Mouse (Mus musculus): ENCODE measurements at regions not wholly inside any gene's neighbourhood (a gene's known extent, or its start where the extent isn't known, plus 50 kb on each side); places are given as distances from the start of the nearest gene placed in this dataset.

DNA sequence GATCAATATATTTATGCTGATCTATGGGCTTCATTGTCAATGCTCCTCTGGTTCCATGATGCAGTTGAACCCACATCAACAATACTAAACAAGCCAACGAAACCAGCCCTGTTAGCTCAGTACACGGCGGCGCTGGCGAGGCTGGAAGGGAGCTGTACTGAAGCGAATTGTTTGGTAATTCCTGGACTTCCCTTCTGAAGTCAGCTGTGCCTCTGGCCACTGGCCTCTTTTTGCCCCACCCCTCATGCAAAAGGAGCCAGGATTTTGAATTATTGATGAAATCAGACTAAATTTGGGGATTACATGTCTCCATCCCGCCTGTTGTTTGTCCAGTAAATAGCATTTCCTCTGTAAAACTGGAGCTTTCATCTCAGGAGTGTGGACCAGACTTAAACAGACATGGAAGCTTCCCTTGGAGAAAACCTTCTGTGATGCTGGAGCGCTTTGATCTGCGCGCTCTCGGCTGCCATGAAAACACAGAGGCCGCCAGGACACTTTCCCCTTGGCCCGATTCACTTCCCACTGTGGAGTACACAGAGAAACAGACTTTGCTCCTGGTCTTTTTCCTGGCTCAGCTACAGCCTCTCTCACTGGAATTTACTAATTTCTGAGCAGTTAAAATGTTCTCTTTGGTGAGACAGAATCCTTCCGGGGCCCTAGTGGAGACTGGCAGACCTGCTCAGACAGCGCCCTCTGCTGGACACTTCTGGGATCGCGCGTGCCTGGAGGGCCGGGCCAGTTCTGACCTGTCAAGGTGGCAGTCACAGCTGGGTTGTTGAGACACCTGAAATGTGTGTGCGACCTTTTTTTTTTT lies 412.9 kb upstream of the Gm6657 start:
- DNase-seq (ENCODE audit: low spot score): peak; percentile 86

DNA sequence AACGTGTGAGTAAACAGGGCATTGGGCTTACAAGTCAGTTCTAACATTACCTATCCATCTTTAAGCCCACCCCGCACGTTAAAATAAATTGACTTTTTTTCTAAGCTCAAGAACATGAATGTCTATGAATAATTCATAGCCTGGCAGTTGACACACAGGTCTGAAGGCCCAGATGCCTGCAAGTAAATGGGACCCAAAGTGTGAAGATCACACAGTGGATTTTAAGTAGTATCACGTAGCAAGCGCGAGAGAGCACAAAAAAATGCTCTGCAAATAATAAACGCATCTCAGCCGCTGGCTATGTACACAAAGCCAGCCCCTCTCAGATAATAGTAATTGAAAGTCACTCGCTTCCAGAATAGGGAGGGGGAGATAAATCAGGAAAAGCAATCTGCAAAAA lies 410.1 kb upstream of the Gm6657 start:
- DNase-seq (ENCODE audit: low spot score): no peak

- DNase-seq (ENCODE audit: low spot score): no peak
Measured at GRCm38 (mm10) chr12:77785647-77786046, 408.4 kb upstream of the Gm6657 start.

DNA sequence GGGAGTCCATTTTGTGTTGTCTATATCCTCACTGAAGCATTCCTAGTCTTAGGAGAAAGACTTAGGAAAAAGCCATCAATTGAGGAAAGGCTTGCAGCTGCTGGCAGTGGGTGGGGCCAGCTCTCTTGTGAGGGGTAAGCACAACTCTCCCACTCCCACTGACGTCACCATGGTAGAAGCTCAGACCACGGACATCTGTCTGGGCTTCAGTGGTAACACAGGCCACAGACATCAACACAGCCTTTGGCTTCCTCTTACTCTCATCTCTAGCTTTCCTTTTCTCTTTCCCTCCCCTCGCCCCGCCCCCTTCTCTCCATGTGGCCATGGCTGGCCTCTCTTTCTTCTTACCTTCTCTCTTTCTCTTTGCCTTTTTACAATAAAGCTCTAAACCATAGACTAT lies 407.4 kb upstream of the Gm6657 start:
- DNase-seq (ENCODE audit: low spot score): no peak

DNA sequence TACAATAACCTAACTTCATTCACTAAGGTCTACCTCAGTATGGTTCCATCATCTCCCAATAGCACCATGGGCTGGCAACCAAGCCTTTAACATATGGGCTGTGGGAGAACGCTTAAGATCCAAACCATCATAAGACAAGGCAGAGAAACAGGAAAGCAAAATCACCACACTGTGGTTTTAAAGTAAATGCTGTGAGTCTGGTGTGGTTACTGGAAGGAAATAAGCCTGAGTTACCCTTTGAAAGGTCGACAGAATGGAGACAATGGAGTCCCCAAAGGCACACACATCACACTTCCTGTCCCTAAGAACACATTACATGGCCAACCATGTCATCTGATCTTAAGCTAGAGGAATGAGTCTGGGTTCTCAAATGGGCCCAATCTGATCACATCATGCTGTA lies 405.8 kb upstream of the Gm6657 start:
- no peak for DNase-seq (ENCODE audit: low spot score)

DNA sequence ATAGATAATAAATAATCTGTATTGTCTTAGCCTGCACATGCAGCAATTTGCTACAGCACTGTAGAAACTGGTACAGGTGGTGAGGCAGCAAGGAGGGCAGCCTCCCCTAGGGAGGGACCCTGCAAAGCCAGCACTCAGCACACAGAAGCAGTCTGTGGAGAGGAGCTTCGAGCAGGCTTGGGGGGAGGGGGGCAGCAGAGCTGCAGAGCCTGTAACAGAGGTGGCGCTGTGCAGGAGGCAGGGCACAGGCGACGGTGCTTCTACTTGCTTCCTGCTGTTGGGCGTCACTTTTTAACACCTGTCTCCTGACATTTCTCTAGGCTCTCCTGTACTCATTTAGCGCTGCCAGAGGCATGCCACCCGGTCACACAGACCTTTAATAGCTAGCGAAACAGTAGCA lies 404.6 kb upstream of the Gm6657 start:
- no peak for DNase-seq (ENCODE audit: low spot score)

DNA sequence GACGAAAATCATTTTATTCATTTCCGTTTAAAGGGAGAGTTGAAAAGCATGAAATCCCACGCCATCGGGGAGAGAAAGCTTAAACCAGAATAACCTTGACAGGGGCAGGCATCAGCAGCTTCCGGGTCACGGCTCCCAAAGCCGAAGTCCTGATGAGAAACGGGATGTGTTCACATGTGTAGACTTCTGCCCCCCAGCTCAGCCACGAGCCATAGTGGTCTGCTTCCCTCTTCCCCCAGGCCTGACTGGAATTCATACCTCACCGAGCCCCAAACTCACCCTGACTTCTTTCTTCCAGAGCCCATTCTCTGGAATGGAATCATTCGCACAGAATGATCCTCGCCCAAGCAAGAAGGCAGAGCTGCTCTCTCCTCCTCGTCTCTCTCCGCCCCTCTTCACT lies 404.2 kb upstream of the Gm6657 start:
- DNase-seq (ENCODE audit: low spot score): no peak

- DNase-seq (ENCODE audit: low spot score): peak; percentile 64
Measured at GRCm38 (mm10) chr12:77790891-77791672, 403.0 kb upstream of the Gm6657 start.

- no peak for DNase-seq (ENCODE audit: low spot score)
Measured at GRCm38 (mm10) chr12:77798516-77798915, 395.5 kb upstream of the Gm6657 start.

DNA sequence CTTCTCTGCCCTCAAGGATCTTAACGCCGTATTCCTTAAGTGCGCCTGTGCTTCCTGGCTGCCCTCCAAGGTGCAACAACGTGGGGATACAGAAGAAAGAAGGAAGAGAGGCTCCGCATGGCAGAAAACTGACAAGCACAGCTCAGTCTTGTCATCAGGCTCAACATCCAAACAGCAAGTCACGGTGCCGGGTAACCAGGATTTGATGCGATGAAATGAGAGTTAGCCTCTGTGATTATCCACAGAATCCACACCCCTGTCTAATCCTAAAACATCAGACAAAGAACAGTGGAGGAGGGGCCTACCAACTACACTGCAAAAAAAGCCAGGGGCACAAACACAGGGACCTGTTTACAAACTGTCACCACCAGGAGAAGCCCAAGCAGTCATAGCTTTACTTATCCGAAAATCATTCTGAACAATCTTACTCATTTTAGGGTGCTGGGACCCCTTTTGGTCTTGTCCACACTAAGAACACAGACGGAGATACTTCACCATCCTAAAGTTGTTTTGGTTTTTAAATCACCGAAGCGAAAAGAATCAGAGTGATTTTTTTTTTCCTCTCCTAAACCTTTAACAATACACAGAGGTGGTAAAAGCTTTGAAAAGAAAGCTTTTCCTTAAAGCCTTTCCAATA lies 394.8 kb upstream of the Gm6657 start:
- DNase-seq (ENCODE audit: low spot score): no peak

- DNase-seq (ENCODE audit: low spot score): no peak
Measured at GRCm38 (mm10) chr12:77807674-77808073, 386.4 kb upstream of the Gm6657 start.

- DNase-seq (ENCODE audit: low spot score): peak; percentile 23
Measured at GRCm38 (mm10) chr12:77811276-77811675, 382.8 kb upstream of the Gm6657 start.

DNA sequence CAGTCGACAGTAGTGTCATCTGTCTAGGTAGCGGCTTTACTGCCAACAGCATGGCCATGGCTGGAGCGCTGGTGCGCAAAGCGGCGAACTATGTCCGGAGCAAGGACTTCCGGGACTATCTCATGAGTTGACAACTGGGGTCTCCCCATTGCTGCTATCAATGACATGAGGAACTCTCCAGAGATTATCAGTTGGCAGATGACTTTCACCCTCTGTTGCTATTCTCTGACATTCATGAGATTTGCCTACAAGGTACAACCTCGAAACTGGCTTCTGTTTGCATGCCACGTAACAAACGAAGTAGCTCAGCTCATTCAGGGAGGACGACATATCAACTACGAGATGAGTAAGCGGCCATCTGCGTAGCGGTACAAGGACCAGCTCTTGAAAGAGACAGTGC lies 374.6 kb upstream of the Gm6657 start:
- no peak for DNase-seq (ENCODE audit: low spot score)

DNA sequence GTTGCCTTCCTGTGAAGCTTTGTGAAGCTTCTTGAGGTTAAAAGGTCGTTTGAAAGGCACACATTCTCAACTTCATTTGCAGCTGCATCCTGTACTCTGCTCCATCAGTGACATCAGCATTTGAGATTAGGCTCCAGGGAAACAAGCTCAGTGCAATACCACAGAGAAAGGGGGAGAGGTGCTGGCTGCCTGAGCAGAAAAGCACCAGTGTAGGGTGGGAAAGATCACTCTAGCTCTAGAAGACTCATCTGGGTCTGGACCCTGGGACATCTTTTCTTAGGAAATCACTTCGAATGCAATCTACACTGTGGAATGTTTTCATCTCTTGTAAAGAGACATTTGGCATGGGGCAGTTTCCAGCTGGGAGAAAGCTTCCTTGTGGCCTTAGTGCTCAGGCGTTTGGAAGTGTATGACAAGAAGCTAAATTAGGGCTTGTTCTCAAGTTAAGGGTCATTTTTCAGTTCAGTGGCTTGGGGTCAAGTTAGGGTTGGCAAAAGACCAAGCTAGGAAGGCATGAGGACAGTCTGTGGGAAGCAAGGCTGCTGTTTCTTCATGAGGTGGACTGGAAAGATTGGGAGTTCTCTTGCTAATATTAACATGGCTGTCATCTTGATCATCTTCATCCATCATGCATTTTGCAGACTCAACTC lies 370.5 kb upstream of the Gm6657 start:
- DNase-seq (ENCODE audit: low spot score): no peak

- DNase-seq (ENCODE audit: low spot score): no peak
Measured at GRCm38 (mm10) chr12:77833411-77834169, 360.5 kb upstream of the Gm6657 start.

GRCm38 (mm10) chr12:77834891-77835290 lies 359.2 kb upstream of the Gm6657 start:
- no peak for DNase-seq (ENCODE audit: low spot score)

- no peak for DNase-seq (ENCODE audit: low spot score)
Measured at GRCm38 (mm10) chr12:77836231-77836630, 357.8 kb upstream of the Gm6657 start.

- DNase-seq (ENCODE audit: low spot score): peak; percentile 17
Measured at GRCm38 (mm10) chr12:77841844-77842415, 352.1 kb upstream of the Gm6657 start.

- DNase-seq (ENCODE audit: low spot score): no peak
Measured at GRCm38 (mm10) chr12:77852595-77853577, 341.2 kb upstream of the Gm6657 start.
